Comparison of ENCODE assay signal across 8 mouse cellular contexts in genomic region chr17:35121871-35122303, GRCm38 (mm10). TPM values are rescaled to one million over a fixed set of nuclear protein-coding genes. Genes with fewer than 3 reads are reported as not detected.
A peak's percentile ranks its signal among the peaks of the same experiment; 100 is the strongest.
DNase-seq lines count a peak whose midpoint lies in the region; ATAC-seq lines count a peak whose summit lies in the region.

TSS of gene Csnk2b (minus strand) at chr17:35122053.

- peak within 1 kb of the TSS; percentile 95 for H3K27ac ChIP-seq in liver, embryonic 16.5 days (ENCODE audit: low read length)
- H3K27ac ChIP-seq in neural tube, embryonic 14.5 days (ENCODE audit: low read depth, low read length) = peak within 1 kb of the TSS; percentile 85

- peak within 1 kb of the TSS; percentile 94 for H3K4me2 ChIP-seq in liver, embryonic 16.5 days (ENCODE audit: low read depth, low read length)
- peak within 1 kb of the TSS; percentile 96 for H3K4me2 ChIP-seq in neural tube, embryonic 14.5 days (ENCODE audit: low read depth, low read length)

- peaks cover 23% of the 10 kb centered on the region for H3K4me1 ChIP-seq in liver, embryonic 16.5 days (ENCODE audit: control insufficient read depth, low read depth, low read length)
- peaks cover 13% of the 10 kb centered on the region for H3K4me1 ChIP-seq in neural tube, embryonic 14.5 days (ENCODE audit: control insufficient read depth, insufficient read depth, low read length)

- no peaks in the 10 kb centered on the region for H3K27me3 ChIP-seq in liver, embryonic 16.5 days (ENCODE audit: control insufficient read depth, insufficient read depth, low read depth, low read length)
- no peaks in the 10 kb centered on the region for H3K27me3 ChIP-seq in neural tube, embryonic 14.5 days (ENCODE audit: control insufficient read depth, insufficient read depth, low read length)

- intact Hi-C loops in heart, postnatal 36 days (cut with DNase I) = loop anchor here (5.0 kb wide), 1 partner anchor 100 kb away; no protein-coding TSS in a partner anchor

- peak within 1 kb of the TSS; percentile 97 for H3K4me3 ChIP-seq in liver, embryonic 16.5 days (ENCODE audit: low read depth, low read length)
- H3K4me3 ChIP-seq in neural tube, embryonic 14.5 days (ENCODE audit: low read depth, low read length) = peak within 1 kb of the TSS; percentile 86

- peak within 1 kb of the TSS; percentile 97 for H3K9ac ChIP-seq in liver, embryonic 16.5 days (ENCODE audit: low read depth, low read length)
- peak within 1 kb of the TSS; percentile 86 for H3K9ac ChIP-seq in neural tube, embryonic 14.5 days (replicated peaks; ENCODE audit: low read depth, low read length)

- H3K36me3 ChIP-seq in liver, embryonic 16.5 days (ENCODE audit: control insufficient read depth, insufficient read depth) = peaks cover 20% of the 10 kb centered on the region
- H3K36me3 ChIP-seq in neural tube, embryonic 14.5 days (ENCODE audit: control insufficient read depth, insufficient read depth, low read length) = peaks cover 20% of the 10 kb centered on the region

- H3K9me3 ChIP-seq in liver, embryonic 16.5 days (replicated peaks; ENCODE audit: control insufficient read depth, low read length) = no peaks in the 10 kb centered on the region
- no peaks in the 10 kb centered on the region for H3K9me3 ChIP-seq in neural tube, embryonic 14.5 days (ENCODE audit: control insufficient read depth, low read length)

- WGBS in liver, embryonic 16.5 days (ENCODE audit: insufficient replicate concordance) = 1% methylated on average over 19 of the region's 19 CpGs
- WGBS in neural tube, embryonic 14.5 days = under 1% methylated on average over 19 of the region's 19 CpGs

- no peak for ATAC-seq in liver, embryonic 16.5 days (ENCODE audit: low read depth)
- peak; percentile 50 for ATAC-seq in neural tube, embryonic 14.5 days (ENCODE audit: low read depth)

- DNase-seq in NIH3T3 (ENCODE audit: low read depth) = peak; percentile 89
- peak; percentile 83 for DNase-seq in cerebellum, adult 11-12 months
- DNase-seq in forelimb bud, embryonic 11.5 days (ENCODE audit: low read depth, low spot score) = peak; percentile 62
- peak in 1 of 2 experiments; percentile 31 for DNase-seq in heart, postnatal 36 days
- peak; percentile 75 for DNase-seq in layer of hippocampus, adult 11-12 months (ENCODE audit: low spot score)
- DNase-seq in thymus, postnatal 4 days = peak; percentile 67

RNA-seq across cellular contexts. Expression of gene Csnk2b, which starts in this region (rescaled TPM):
- total RNA-seq in heart, postnatal 36 days (2021) = 100 to 1,000 TPM; 163 to 164 TPM
- 115 and 123 TPM in 2 replicates for polyA plus RNA-seq in liver, embryonic 16.5 days (2015; fragmentation: Nextera tagmentation; extraction: Ambion mirVana)
- polyA plus RNA-seq in neural tube, embryonic 14.5 days (2014; fragmentation: Nextera tagmentation; extraction: Ambion mirVana) = 361 and 363 TPM in 2 replicates
